Mouse (Mus musculus) stomach, embryonic 14.5 days (tissue): Measurements from ENCODE around the gene Capzb. TPM values are rescaled to one million over a fixed set of nuclear protein-coding genes. Genes with fewer than 3 reads are reported as not detected.

Source experiments
- ATAC-seq: fragments of 200-750 bp; cut with Nextera tagmentation; 2 replicates; pipeline ENCODE4 v1.8.0; 2017; ENCODE audit warnings: low read depth, moderate TSS enrichment; ENCODE audit not compliant: insufficient number of reproducible peaks, insufficient read depth, low FRiP score
- H3K27ac ChIP-seq: fragments of 300-500 bp; sonication (generic); 2 replicates; pipeline ENCODE4 v1.5.1; 2014; ENCODE audit warnings: mild to moderate bottlenecking, low read length, moderate library complexity, mixed read lengths
- H3K27me3 ChIP-seq: fragments of 300-500 bp; sonication (generic); 2 replicates; pipeline ENCODE4 v1.6.1; 2014; ENCODE audit warnings: low read length, control low read depth, mixed read lengths; ENCODE audit not compliant: control insufficient read depth, insufficient read depth
- H3K36me3 ChIP-seq: fragments of 300-500 bp; sonication (generic); 2 replicates; pipeline ENCODE4 v1.6.1; 2014; ENCODE audit warnings: mild to moderate bottlenecking, control low read depth, low read length, moderate library complexity, mixed read lengths; ENCODE audit not compliant: control insufficient read depth, insufficient read depth
- H3K4me1 ChIP-seq: fragments of 300-500 bp; sonication (generic); 2 replicates; pipeline ENCODE4 v1.6.1; 2014; ENCODE audit warnings: low read length, control low read depth, mixed read lengths; ENCODE audit not compliant: control insufficient read depth, insufficient read depth
- H3K4me2 ChIP-seq: fragments of 300-500 bp; sonication (generic); replicated peaks from 2 replicates; pipeline ENCODE4 v1.6.1; 2014; ENCODE audit warnings: low read depth, low read length, control low read depth
- H3K4me3 ChIP-seq: fragments of 300-500 bp; sonication (generic); 2 replicates; pipeline ENCODE4 v1.5.1; 2014; ENCODE audit warnings: low read depth, low read length, control low read depth
- H3K9ac ChIP-seq: fragments of 300-500 bp; sonication (generic); replicated peaks from 2 replicates; pipeline ENCODE4 v1.6.1; 2014; ENCODE audit warnings: low read depth, mild to moderate bottlenecking, control low read depth, low read length, moderate library complexity, mixed read lengths
- H3K9me3 ChIP-seq: fragments of 300-500 bp; sonication (generic); 2 replicates; pipeline ENCODE4 v1.6.1; 2016; ENCODE audit warnings: low read depth, low read length, control low read depth; ENCODE audit not compliant: control insufficient read depth
- WGBS: fragments of 180-500 bp; shearing (Covaris S2); extraction: QIAGEN DNeasy Blood & Tissue Kit; methylation state at CpG from one replicate; pipeline ENCODE4 v1.1.7; 2014; 5-methylcytosine and 5-hydroxymethylcytosine counted together
- polyA plus RNA-seq: library from polyadenylated mRNA; unstranded; fragments of >200 nt; fragmentation: Nextera tagmentation; extraction: Ambion mirVana; gene quantifications from 2 replicates; pipeline ENCODE4 v1.2.1, GENCODE M21; 2014

Gene Capzb
- polyA plus RNA-seq, 1 experiment from 2014 or later = 280 TPM

GRCm38 (mm10) chr4:139175061-139175971 lies 17.4 kb upstream of the Capzb start:
- Histone ChIP-seq H3K4me1 (peaks cover 17% of the 10 kb centered on the region), H3K4me3 (no peak overlapping the region), H3K36me3 (no peaks in the 10 kb centered on the region), H3K27ac (peak overlapping the region; percentile 44; the same call in 1 of the 2 replicates), H3K27me3 (no peaks in the 10 kb centered on the region), H3K9me3 (peaks cover 4% of the 10 kb centered on the region; the same call in 1 of the 2 replicates), H3K9ac (no peak overlapping the region), H3K4me2 (no peak overlapping the region; the same call in 1 of the 2 replicates)
- 30% methylated on average over 20 of the region's 20 CpGs for WGBS
- no peak for ATAC-seq

GRCm38 (mm10) chr4:139176023-139176422 lies 16.7 kb upstream of the Capzb start:
- Histone ChIP-seq H3K27me3 (no peaks in the 10 kb centered on the region), H3K9me3 (peaks cover 4% of the 10 kb centered on the region; the same call in 1 of the 2 replicates), H3K4me3 (no peak overlapping the region), H3K9ac (no peak overlapping the region), H3K36me3 (no peaks in the 10 kb centered on the region), H3K4me2 (no peak overlapping the region; the same call in 1 of the 2 replicates), H3K4me1 (peaks cover 24% of the 10 kb centered on the region), H3K27ac (peak overlapping the region; percentile 44; the same call in 1 of the 2 replicates)
- WGBS = 27% methylated on average over 6 of the region's 6 CpGs
- ATAC-seq = no peak

GRCm38 (mm10) chr4:139177921-139178320 lies 14.8 kb upstream of the Capzb start:
- Histone ChIP-seq H3K4me1 (peaks cover 25% of the 10 kb centered on the region), H3K4me3 (no peak overlapping the region), H3K36me3 (no peaks in the 10 kb centered on the region), H3K9me3 (peaks cover 4% of the 10 kb centered on the region; the same call in 1 of the 2 replicates), H3K27ac (no peak overlapping the region), H3K9ac (no peak overlapping the region), H3K4me2 (no peak overlapping the region), H3K27me3 (no peaks in the 10 kb centered on the region)
- WGBS = 93% methylated on average over 3 of the region's 3 CpGs
- ATAC-seq = no peak

GRCm38 (mm10) chr4:139178377-139178776 lies 14.3 kb upstream of the Capzb start:
- Histone ChIP-seq H3K27me3 (no peaks in the 10 kb centered on the region), H3K4me2 (no peak overlapping the region), H3K4me1 (peaks cover 25% of the 10 kb centered on the region), H3K9me3 (peaks cover 4% of the 10 kb centered on the region; the same call in 1 of the 2 replicates), H3K27ac (no peak overlapping the region), H3K9ac (no peak overlapping the region), H3K4me3 (no peak overlapping the region), H3K36me3 (no peaks in the 10 kb centered on the region)
- 95% methylated on average over 11 of the region's 11 CpGs for WGBS
- ATAC-seq = no peak

GRCm38 (mm10) chr4:139179218-139179617 lies 13.5 kb upstream of the Capzb start:
- no peak for ATAC-seq
- whole genome bisulfite sequencing = 83% methylated on average over 2 of the region's 2 CpGs
- H3K27ac ChIP-seq = peak overlapping the region; percentile 56; the same call in 1 of the 2 replicates
- no peak overlapping the region for H3K4me3 ChIP-seq
- H3K4me1 ChIP-seq = peaks cover 25% of the 10 kb centered on the region
- H3K27me3 ChIP-seq = no peaks in the 10 kb centered on the region
- no peak overlapping the region for H3K4me2 ChIP-seq
- H3K36me3 ChIP-seq = no peaks in the 10 kb centered on the region
- no peak overlapping the region for H3K9ac ChIP-seq
- H3K9me3 ChIP-seq = peaks cover 4% of the 10 kb centered on the region; the same call in 1 of the 2 replicates

GRCm38 (mm10) chr4:139179731-139180625 lies 12.7 kb upstream of the Capzb start:
- Histone ChIP-seq H3K4me2 (no peak overlapping the region), H3K9me3 (peaks cover 4% of the 10 kb centered on the region; the same call in 1 of the 2 replicates), H3K4me3 (no peak overlapping the region), H3K27ac (peak overlapping the region; percentile 56; the same call in 1 of the 2 replicates), H3K36me3 (no peaks in the 10 kb centered on the region), H3K4me1 (peaks cover 25% of the 10 kb centered on the region), H3K9ac (no peak overlapping the region), H3K27me3 (no peaks in the 10 kb centered on the region)
- peak; percentile 75 for ATAC-seq
- WGBS = 36% methylated on average over 17 of the region's 17 CpGs

- H3K4me3 ChIP-seq = no peak overlapping the region
- no peak for ATAC-seq
- H3K36me3 ChIP-seq = no peaks in the 10 kb centered on the region
These were observed 10.2 kb upstream of the Capzb start for GRCm38 (mm10) chr4:139182511-139182910.

More at GRCm38 (mm10) chr4:139182511-139182910, 10.2 kb upstream of the Capzb start:
- Histone ChIP-seq H3K9ac (no peak overlapping the region), H3K27me3 (no peaks in the 10 kb centered on the region), H3K9me3 (peaks cover 4% of the 10 kb centered on the region; the same call in 1 of the 2 replicates), H3K4me2 (no peak overlapping the region), H3K27ac (no peak overlapping the region), H3K4me1 (peaks cover 15% of the 10 kb centered on the region; the same call in 1 of the 2 replicates)
